Mouse (Mus musculus) kidney, adult 2 months (tissue): Measurements from ENCODE around the gene Gsx1.

Experiments
- CTCF ChIP-seq: fragments of 200-500 bp; conservative IDR thresholded peaks from 2 replicates; pipeline ENCODE4 v1.5.1; 2011; ENCODE audit warnings: low read depth, mild to moderate bottlenecking, control low read depth, low read length, moderate library complexity, mixed read lengths; ENCODE audit not compliant: insufficient read depth, insufficient read length
- POLR2A ChIP-seq: fragments of 200-500 bp; IDR thresholded peaks from one replicate; pipeline ENCODE4 v1.6.1; 2011; ENCODE audit warnings: low read depth, low read length, control low read depth

- TF ChIP-seq POLR2A (no peak), CTCF (no peak)
Measured at GRCm38 (mm10) chr5:147170088-147170487, 18.4 kb upstream of the Gsx1 start.
